Mouse (Mus musculus) mouse embryonic stem cell (cell line): ENCODE data around the gene Rbp4.

Source experiments
- in situ Hi-C, 2 experiments: fragments of 300-500 bp; cut with MboI; formaldehyde crosslinking; loops; 1 replicate in 1 of 2; 3 replicates in 1 of 2; pipeline ENCODE4 v1.14.3; 2019 to 2020; ENCODE audit warnings: low sequenced_read_pairs in 2 of 2, low pct_unique_long_range_greater_than_20kb in 1 of 2, mixed read lengths in 1 of 2; ENCODE audit not compliant: unreplicated experiment in 1 of 2

Gene Rbp4

DNA sequence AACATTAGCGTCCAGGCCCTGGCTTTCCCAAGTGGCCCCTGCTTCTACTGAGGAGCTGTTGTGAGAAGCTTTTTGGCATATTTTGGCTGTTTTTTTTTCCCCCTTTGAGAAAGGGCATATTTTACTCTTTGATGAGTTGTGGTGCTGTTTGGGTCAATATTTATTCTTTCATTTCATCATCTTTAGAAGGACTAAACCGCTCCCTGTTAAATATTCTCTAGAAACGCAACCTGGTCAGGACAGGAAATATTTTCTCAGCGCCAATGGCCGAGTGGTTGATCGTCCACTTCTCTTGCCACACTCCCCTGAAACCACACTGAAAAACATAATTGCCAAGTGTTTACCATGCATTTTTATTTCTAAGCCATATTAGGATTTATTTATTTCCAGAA lies at the start of gene Rbp4:
Rbp4 (minus strand) TSS at position 63 of the 392 bp plus-strand sequence.
- in situ Hi-C loops: no loop called here

GRCm38 (mm10) chr19:38164633-38165032 lies 39.6 kb upstream of the Rbp4 start:
- in situ Hi-C loops: loop anchor here in 1 of 2 experiments (25.0 kb wide), 1 partner anchor 202 kb away; no protein-coding TSS in a partner anchor

DNA sequence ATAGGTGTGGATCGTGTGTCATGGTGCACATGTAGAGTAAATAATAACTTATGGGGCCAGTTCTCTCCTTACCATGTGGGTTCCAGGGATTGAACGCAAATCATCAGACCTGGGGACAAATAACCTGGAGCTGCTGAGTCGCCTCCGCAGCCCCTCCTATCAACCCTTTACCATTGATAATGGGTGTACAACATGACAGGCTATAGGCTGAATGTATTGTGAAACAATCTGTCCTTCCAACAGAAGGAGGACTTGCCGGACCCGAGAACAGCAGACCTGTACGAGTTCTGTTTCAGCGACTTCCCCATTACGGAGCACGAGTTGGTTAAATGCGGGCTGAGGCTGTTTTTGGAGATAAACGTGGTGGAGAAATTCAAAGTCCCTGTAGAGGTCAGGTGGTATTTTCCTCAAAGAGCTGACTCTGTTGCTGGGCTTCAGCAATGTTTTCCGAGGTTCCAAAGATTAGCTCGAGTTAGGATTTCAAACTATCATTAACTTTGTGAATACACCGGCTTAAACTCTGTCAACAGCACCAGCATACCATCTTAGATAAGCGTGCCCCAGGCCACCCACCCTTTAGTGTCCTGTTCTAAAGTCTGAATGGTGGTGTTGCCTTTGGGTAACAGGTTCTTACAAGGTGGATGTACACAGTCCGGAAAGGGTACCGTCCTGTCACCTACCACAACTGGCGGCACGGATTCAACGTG lies 36.7 kb upstream of the Rbp4 start:
- in situ Hi-C loops: loop anchor here in 1 of 2 experiments (25.0 kb wide), 1 partner anchor 200 kb away; no protein-coding TSS in a partner anchor

DNA sequence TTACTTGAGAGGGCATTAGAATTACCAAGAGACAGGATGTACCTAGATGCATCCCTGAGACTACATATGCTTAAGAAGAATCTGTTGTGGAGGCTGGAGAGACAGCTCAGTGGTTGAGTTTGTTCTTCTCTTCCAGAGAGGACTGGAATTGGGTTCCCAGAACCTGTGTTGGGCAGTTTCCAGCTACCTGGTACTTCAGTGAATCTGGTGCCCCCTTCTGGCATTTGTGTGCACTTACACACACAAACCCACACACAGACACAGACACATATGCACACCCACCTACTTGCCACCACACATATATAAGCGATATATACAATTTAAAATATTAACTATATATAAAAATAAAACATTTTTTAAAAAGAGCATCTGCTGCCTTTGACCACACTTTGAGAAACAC lies 31.2 kb upstream of the Rbp4 start:
- in situ Hi-C loops: loop anchor here in 1 of 2 experiments (25.0 kb wide), 1 partner anchor 194 kb away; no protein-coding TSS in a partner anchor

DNA sequence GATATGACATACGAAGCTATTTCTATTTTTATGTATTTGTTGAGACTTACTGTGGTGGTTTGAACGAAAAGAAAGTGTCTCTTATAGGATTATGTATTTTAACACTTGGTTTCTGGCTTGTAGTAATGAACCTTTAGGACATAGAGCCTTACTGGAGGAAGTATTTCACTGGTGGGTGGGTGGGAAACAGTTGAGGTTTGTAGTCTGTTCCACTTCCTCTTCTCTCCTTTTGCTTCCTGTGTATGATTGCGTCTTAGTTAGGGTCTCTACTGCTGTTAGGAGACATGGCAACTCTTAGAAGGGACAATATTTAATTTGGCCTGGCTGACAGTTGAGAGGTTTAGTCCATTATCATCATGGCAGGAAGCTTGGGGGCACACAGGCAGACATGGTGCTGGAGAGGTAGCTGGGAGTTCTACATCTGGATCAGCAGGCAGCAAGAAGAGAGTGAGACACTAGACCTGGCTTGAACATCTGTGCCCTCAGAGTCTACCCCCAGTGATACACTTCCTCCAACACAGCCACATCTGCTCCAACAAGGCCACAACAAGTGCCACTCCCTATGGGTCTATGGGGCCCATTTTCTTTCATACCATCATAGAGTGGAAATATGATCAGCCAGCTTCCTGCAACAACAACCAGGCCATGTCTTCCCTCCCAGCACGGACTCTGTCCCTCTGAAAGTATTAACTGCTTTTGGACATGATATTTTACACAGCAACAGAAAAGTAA lies 18.6 kb upstream of the Rbp4 start:
- in situ Hi-C loops: no loop called here

GRCm38 (mm10) chr19:38134806-38135205 lies 9.7 kb upstream of the Rbp4 start:
- in situ Hi-C loops: no loop called here

DNA sequence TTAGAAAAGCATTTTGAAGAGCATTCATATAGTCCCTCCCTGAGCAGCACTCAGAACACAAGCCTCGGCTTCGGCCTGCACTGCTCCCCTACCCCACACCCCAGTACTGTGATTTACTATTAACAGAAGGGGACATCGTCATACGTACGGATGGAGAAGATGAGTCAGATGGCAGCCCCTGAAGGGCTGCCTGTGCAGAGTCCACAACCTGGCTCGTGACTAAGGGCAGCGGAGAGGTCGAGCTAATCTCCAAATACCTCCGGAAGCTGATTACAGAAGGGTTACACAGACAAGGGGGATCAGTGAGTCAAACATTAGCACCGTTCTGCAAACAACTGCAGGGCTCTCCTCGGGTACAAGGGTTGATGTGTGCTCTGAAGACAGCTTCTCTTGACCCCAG lies 8.9 kb upstream of the Rbp4 start:
- in situ Hi-C loops: no loop called here

DNA sequence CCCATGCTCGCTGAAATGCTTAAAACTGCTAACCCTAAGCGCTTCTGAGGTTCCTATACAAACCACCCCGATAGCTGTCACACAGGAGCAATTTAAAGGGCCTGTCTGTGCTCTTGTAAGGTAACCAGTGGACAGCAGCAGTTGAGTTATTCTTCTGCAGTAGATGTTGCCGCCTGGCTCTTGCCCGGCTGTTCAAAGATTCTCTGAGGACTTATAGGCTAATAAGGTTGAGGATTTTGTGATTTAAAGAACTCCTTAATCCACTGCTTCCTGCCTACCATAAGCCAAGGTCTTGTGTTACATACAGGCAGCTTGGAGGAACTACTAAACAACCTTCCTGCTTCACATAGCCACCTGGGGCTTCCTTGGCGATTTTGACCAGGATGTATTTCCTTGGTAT lies 7.4 kb upstream of the Rbp4 start, which contains the start of gene Pde6c:
Pde6c (plus strand) TSS at position 301 of the 400 bp plus-strand sequence.
- in situ Hi-C loops: no loop called here

- in situ Hi-C loops: no loop called here
Observed at GRCm38 (mm10) chr19:38126656-38127055, 1.6 kb upstream of the Rbp4 start.

DNA sequence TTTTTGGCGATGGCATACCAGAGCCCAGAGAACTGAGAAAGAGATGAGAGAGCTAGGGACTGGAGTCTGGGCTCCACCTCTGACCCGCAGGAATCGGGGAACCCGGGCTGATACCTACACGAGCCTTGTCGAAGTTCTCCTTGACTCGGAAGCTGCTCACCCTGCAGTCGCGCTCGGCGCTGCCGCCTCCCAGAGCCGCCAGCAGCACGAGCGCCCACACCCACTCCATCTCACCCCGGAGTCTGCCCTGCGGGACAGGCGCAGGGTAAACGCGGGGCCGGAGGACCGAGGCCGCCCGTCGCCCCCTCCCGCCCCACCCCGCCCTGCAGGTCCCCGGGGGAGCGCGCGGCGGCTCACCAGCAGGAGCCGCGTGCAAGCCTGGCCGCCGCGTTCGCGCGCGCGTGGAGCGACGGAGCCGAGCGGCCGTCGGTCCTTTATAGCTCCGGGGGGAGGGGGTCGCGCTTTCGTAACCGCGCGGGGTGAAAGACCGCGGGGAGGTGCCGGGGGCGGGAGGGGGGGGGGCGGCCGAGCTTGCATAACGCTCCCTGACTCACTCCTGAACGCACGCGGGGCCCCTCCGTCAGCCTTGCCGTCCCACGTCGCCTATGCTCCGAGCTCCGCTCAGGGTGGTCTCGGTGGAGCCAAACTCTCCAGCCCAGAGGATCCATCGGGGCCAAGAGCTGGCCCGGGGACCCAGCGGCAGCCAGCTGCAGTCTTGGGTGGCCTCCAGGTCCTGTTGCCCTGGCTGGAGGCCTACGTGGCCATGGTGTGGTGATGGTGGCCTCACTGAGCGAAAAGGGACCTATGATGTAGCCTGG lies 471 bp downstream of the Rbp4 start:
- in situ Hi-C loops: no loop called here

DNA sequence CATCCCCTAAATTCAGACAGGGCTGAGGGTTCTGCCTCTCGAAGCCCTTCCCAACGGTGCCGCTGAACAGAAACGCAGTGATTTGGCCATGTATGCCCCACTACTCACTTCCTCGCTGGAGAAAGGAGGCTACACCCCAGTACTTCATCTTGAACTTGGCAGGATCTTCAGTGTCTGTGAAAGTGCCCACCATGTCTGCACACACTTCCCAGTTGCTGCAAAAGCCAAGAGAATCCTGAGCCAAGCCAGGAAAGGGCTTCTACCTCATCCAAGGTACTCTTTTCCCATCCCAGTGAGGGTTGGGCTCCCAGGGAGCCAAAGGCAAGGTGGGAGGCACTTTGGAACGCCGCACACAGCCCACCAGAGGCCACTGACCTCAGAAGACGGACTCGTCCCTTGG lies 1.2 kb downstream of the Rbp4 start:
- in situ Hi-C loops: no loop called here

DNA sequence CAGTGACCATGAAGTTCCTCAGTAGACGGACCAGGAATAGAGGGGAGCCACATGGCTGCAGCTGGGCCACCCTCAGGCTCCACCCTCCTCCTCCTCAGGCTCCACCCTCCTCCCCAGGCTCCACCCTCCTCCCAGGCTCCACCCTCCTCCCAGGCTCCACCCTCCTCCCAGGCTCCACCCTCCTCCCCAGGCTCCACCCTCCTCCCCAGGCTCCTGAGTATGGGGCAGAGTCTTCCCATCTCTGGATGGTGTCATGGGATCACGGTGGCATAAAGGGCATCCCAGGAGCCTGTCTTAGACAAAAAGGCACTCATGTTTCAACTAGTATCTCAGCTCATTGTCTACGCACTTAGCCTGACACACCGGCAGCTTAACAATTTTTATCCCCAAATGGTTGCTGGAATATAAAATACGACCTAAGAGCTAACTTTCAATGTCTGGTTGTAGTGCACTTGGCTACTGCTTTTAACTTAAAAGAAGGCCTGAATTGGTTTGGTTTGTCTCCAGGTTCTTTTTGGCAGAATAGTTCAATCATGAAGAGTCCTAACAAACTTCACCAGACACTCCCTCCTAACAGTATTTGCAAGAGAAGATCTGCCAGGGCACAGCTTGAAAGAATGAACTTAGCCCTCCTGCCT lies 4.8 kb downstream of the Rbp4 start:
- in situ Hi-C loops: no loop called here

DNA sequence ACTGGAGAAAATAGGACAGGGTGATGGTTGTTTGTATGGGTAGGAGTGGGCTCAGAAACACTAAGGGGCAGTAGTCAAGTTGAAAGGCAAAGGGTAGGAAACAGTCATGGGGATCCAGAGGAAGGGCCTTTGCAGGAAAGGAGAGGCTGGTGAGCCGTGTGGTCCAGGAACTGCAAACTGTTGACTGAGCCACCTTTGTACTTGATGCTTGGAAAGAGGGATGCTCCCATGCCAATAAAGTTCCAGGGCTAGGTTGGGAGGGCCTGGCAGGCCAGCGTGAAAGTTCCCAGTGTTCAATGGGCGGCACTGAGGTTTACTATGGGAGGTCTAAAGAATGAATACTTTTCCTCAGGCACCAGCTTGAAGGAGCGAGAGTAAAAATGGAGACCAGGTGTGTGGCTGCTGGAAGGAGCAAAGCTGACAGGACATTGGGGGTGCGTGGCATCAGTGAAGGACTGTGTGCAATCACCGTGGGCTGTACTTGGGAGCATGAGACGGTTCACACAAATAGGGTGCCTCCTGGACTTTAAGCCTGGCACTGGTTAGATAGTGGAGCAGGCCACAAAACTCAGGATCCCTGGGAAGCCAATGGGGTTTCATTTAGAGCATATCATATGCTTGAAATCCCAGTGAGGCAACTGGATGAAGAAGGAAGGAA lies 10.1 kb downstream of the Rbp4 start:
- in situ Hi-C loops: no loop called here

- in situ Hi-C loops: no loop called here
Observed at GRCm38 (mm10) chr19:38112575-38112974, 12.5 kb downstream of the Rbp4 start.

GRCm38 (mm10) chr19:38111056-38111455 lies 14.0 kb downstream of the Rbp4 start:
- in situ Hi-C loops: no loop called here

DNA sequence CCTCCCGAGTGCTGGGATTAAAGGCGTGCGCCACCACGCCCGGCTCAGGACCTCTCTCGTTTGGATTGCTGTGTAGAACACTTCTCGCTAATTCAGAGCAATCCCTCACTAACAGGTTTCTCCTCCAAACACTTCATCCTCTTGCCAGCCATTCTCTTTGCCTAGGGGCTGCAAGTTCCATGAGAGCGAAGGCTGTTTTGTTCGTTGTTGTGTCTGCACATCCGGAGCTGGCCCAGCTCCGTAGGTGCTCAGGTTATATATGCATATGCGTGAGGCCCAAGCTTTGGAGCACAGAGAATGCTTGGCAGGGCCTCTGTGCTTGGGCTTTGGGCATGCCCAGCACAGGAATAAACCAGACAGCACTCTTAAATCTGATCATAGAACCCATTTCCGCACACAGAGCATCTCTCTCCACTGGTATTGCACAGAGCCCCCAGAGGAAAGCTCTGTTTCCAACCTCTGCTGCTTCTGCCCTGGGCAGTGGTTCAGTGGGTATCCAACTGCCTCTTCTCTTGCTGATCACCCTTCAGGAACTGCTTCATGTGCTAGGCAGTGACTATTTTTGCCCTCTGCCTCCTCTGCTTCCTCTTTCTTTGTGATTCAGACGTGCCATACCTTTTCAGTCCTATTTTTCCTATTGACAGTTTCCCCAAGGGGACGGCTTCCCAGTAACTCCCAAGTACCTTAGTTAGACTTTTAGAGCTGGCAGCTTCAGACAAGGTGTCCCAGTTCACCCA lies 15.4 kb downstream of the Rbp4 start:
- in situ Hi-C loops: no loop called here

DNA sequence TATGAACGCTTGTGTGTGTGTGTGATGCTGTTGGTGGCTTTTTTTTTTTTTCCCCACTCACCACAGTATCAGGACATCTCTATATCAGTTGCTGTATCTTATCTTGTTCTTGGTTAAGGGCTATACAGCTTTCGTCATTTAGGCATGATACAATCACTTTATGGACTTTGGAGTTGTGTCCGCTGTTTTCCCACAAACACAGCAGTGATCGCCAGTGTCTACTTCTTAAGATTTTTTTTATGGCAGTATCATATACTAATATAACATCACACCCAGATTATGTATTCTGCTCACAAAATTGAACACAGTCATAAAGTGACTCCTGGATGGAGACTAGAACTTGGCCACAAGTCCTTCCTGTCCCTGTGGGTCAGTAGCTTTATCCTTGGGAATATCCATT lies 17.2 kb downstream of the Rbp4 start:
- in situ Hi-C loops: no loop called here
